Mouse (Mus musculus) brain, embryonic 18.5 days (tissue): ENCODE measurements around the gene Ccser2.

Source experiments
- DNase-seq: peaks from one replicate; pipeline ENCODE4 v3.0.0-alpha.2; 2012; ENCODE audit warnings: low read depth, low spot score

Ccser2 gene

GRCm38 (mm10) chr14:36942716-36943115, 25.9 kb downstream of the Ccser2 start:
- DNase-seq = no peak

GRCm38 (mm10) chr14:36937941-36938340, 30.6 kb downstream of the Ccser2 start:
- DNase-seq = no peak

GRCm38 (mm10) chr14:36937080-36937878, 31.3 kb downstream of the Ccser2 start:
- DNase-seq = no peak

- no peak for DNase-seq
These were observed 35.8 kb downstream of the Ccser2 start for GRCm38 (mm10) chr14:36932638-36933382.

- no peak for DNase-seq
These were observed 36.5 kb downstream of the Ccser2 start for GRCm38 (mm10) chr14:36932038-36932437.

GRCm38 (mm10) chr14:36923383-36923782, 45.2 kb downstream of the Ccser2 start:
- DNase-seq = no peak

- no peak for DNase-seq
These were observed 47.1 kb downstream of the Ccser2 start for GRCm38 (mm10) chr14:36921346-36922049.

- no peak for DNase-seq
These were observed 48.7 kb downstream of the Ccser2 start for GRCm38 (mm10) chr14:36919886-36920285.

- peak; percentile 36 for DNase-seq
These were observed 49.4 kb downstream of the Ccser2 start for GRCm38 (mm10) chr14:36919146-36919545.

GRCm38 (mm10) chr14:36915203-36915602, 53.4 kb downstream of the Ccser2 start:
- DNase-seq = no peak

GRCm38 (mm10) chr14:36914473-36915005, 54.0 kb downstream of the Ccser2 start:
- no peak for DNase-seq

GRCm38 (mm10) chr14:36911738-36912137, 56.8 kb downstream of the Ccser2 start:
- DNase-seq = no peak

- DNase-seq = no peak
These were observed 62.6 kb downstream of the Ccser2 start for GRCm38 (mm10) chr14:36905809-36906522.

GRCm38 (mm10) chr14:36904206-36904605, 64.4 kb downstream of the Ccser2 start:
- DNase-seq = no peak

GRCm38 (mm10) chr14:36900883-36901282, 67.7 kb downstream of the Ccser2 start:
- DNase-seq = no peak

GRCm38 (mm10) chr14:36894701-36895100, 73.9 kb downstream of the Ccser2 start:
- no peak for DNase-seq

GRCm38 (mm10) chr14:36892762-36893358, 75.7 kb downstream of the Ccser2 start:
- DNase-seq = no peak

- no peak for DNase-seq
These were observed 78.4 kb downstream of the Ccser2 start for GRCm38 (mm10) chr14:36890130-36890529.

- DNase-seq = no peak
These were observed 82.9 kb downstream of the Ccser2 start for GRCm38 (mm10) chr14:36885680-36886079.

GRCm38 (mm10) chr14:36885117-36885516, 83.5 kb downstream of the Ccser2 start:
- DNase-seq = no peak

- no peak for DNase-seq
These were observed 85.0 kb downstream of the Ccser2 start for GRCm38 (mm10) chr14:36883576-36883975.
